Mouse (Mus musculus): ENCODE results near the gene Fbxo10. TPM values are rescaled to one million over a fixed set of nuclear protein-coding genes. Genes with fewer than 3 reads are reported as not detected.

Fbxo10 gene
- 18.1 and 23.2 TPM in 2 replicates for polyA plus RNA-seq (2015; fragmentation: Nextera tagmentation; extraction: Ambion mirVana)

DNA sequence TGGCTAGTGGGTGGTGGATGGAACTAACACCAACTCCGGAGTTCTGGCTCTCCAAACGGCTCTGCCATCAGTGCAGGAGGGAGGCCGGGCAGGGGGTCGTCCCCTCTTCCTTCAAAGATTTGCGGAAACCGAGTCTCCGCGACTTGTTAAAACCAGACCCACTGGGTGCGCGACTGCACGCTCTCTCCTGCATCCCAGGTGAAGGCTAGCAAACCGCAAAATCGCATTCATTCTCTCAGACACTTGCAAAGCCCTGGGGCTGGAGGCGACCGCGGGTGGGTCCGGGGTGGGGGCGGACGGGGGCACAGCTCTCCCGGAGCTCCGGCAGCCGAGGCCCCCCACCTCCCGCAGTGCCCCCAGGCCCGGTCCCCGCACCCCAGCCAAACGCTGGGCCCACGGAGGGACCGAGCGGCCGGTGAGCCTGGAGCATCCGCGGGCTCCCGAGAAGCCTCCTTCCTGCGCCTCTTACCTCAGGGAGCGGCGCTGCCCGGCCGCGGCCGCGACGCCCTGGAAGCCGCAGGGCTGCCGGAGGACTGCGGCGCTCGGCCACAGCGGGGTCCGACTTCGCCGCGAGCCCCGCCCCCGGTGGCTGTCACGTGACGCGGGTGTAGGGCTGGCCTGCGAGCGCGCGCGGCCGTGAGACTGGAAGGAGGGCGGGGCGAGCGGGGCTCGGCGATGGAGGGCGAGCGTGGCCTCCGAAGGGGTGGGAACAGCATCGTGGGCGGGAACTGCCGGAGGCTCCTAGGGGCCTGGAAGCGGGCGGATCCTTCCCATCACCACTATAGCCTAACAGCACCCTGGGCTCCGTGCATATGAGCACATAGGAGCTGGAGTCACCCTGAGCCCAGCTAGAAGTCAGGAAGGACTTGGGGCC is at the start of gene Fbxo10:
Gene Fbxo10 (minus strand): TSS at position 584 of the 874 bp plus-strand sequence.
- H3K36me3 ChIP-seq: no peaks in the 10 kb centered on the region
- peak; percentile 93 for ATAC-seq (replicated peaks; ENCODE audit: insufficient number of reproducible peaks, insufficient read depth, low FRiP score, low read depth)
- peak within 1 kb of the TSS; percentile 89 for H3K27ac ChIP-seq
- H3K4me2 ChIP-seq: peak within 1 kb of the TSS; percentile 91
- H3K4me3 ChIP-seq: peak within 1 kb of the TSS; percentile 98
- under 1% methylated on average over 77 of the region's 77 CpGs for WGBS
- peak within 1 kb of the TSS; percentile 99 for H3K9ac ChIP-seq
- no peaks in the 10 kb centered on the region for H3K9me3 ChIP-seq (replicated peaks)
- peaks cover 22% of the 10 kb centered on the region for H3K4me1 ChIP-seq (replicated peaks)
- no peaks in the 10 kb centered on the region for H3K27me3 ChIP-seq

DNA sequence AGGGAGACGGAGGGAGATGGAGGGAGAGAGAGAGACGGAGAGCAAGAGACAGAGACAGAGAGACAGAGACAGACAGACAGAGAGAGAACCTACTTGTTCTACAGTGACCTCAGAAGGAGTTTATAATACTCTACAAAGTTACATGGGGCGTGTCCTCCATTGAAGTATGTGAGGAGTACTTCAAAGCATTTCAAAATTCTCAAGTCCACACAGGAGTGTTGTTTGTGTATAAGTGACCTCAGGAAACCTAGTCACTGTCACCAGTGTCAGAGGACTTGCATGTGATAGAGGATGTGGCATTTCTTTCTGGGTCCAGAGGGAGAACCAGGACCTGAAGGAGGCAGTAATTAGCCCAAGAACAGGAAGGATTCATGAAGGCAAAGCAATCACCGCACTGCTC is 46.6 kb upstream of the Fbxo10 start:
- no peak overlapping the region for H3K27ac ChIP-seq
- no peak overlapping the region for H3K9ac ChIP-seq
- no peaks in the 10 kb centered on the region for H3K36me3 ChIP-seq
- peaks cover 3% of the 10 kb centered on the region; the same call in 1 of the 2 replicates for H3K4me1 ChIP-seq (replicated peaks)
- no peaks in the 10 kb centered on the region for H3K9me3 ChIP-seq (replicated peaks)
- H3K4me3 ChIP-seq: no peak overlapping the region
- H3K4me2 ChIP-seq: no peak overlapping the region
- ATAC-seq (replicated peaks; ENCODE audit: insufficient number of reproducible peaks, insufficient read depth, low FRiP score, low read depth): no peak
- no peaks in the 10 kb centered on the region for H3K27me3 ChIP-seq
- 67% methylated on average over 4 of the region's 4 CpGs for WGBS

DNA sequence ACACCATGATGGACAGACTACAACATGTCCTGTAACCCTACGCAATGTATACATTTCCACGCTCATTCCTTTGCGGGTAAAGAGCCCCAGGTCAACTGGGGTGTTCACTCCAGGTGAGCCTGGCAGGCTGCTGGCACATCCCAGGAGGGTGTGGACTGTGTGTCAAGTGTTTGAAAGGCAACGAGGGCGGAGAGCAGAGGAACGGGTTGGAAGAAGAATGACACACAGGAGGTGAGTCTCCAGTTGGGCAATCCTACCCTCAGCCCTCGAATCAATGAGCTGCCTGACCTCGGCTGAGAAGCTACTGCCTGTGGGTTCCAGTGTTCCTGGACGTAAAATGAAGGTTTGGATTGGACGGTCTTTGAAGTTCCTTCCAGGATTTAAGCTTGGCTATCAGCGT is 36.9 kb upstream of the Fbxo10 start:
- H3K27me3 ChIP-seq: no peaks in the 10 kb centered on the region

DNA sequence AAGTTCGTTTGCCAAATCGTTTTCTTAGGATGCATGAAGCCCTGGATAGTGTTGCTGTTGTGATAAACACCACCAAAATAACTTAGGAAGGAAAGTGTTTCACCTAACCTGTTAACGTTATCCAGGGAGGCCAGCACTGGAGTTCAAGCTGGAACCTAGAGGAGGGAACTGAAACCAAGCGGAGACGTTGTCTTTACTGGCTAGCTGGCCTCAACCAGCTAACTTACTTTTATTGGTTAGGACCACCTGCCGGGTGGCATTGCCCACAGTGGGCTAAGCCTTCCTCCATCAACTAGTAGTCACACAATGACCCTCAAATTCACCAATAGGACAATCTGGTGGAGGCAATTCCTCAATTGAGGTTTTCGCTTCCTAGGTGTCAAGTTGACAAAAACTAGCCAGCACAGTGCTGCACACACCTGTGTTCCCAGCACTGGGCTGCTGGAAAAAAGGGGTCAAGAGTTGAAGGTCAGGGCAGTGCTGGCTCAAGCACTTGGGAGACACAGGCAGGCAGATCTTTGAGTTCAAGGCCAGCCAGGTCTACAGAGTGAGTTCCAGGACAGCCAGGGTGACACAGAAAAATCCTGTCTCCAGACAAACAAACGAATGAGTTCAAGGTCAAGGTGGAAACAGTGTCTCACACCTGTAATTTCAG is 24.2 kb upstream of the Fbxo10 start:
- ATAC-seq (replicated peaks; ENCODE audit: insufficient number of reproducible peaks, insufficient read depth, low FRiP score, low read depth): no peak
- WGBS: 63% methylated on average over 8 of the region's 8 CpGs
- peaks cover 21% of the 10 kb centered on the region for H3K36me3 ChIP-seq
- no peaks in the 10 kb centered on the region for H3K27me3 ChIP-seq
- peak overlapping the region; percentile 99; the same call in 1 of the 2 replicates for H3K4me3 ChIP-seq
- no peaks in the 10 kb centered on the region for H3K9me3 ChIP-seq (replicated peaks)
- no peak overlapping the region for H3K27ac ChIP-seq
- peak overlapping the region; percentile 78 for H3K4me2 ChIP-seq
- H3K4me1 ChIP-seq (replicated peaks): peaks cover 18% of the 10 kb centered on the region
- H3K9ac ChIP-seq: no peak overlapping the region

More for the DNA sequence above, 36.9 kb upstream of the Fbxo10 start:
- Histone ChIP-seq H3K9ac (no peak overlapping the region), H3K9me3 (replicated peaks) (no peaks in the 10 kb centered on the region), H3K4me3 (no peak overlapping the region), H3K27ac (no peak overlapping the region), H3K4me2 (no peak overlapping the region), H3K36me3 (no peaks in the 10 kb centered on the region), H3K4me1 (replicated peaks) (no peaks in the 10 kb centered on the region)
- 81% methylated on average over 11 of the region's 11 CpGs for WGBS
- ATAC-seq (replicated peaks; ENCODE audit: insufficient number of reproducible peaks, insufficient read depth, low FRiP score, low read depth): no peak

DNA sequence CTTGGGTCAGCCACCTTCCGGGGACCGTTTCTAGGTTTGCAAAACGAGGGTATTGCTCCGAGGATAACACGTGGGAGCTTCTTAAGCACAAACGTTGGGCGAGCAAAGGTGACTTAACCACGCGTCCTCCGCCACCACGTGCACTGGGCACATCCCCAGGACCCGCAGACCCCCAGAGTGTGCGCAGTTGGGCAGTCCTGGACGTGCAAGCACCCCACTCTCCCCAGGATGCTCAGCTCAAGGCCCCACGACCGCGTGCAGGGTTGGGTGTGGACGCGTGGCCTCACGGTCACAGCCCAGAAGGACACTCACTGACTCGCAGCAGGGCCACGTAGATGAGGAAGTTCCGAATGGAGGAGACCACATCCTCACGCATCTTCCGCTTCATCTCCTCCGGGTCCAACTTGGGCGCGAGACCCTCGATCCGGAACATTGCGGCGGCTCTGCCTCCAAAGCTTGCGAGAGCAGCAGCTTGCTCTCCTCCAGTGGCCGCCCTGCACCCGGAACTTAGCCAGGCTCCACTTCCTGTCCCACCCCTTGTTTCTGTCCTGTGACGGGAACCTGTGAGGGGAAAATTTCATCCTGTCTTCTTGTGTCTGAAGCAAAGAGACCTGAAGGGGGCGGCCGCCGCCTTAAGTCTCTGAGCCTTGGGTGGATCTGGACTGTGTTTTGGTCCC is 23.3 kb upstream of the Fbxo10 start, which contains the start of gene Tomm5:
Gene Tomm5 (minus strand): TSS at position 514 of the 677 bp plus-strand sequence.
- H3K27ac ChIP-seq: peak within 1 kb of the TSS; percentile 77
- no peaks in the 10 kb centered on the region for H3K9me3 ChIP-seq (replicated peaks)
- no peaks in the 10 kb centered on the region for H3K27me3 ChIP-seq
- ATAC-seq (replicated peaks; ENCODE audit: insufficient number of reproducible peaks, insufficient read depth, low FRiP score, low read depth): peak; percentile 94
- peak within 1 kb of the TSS; percentile 99 for H3K4me3 ChIP-seq
- peaks cover 18% of the 10 kb centered on the region for H3K4me1 ChIP-seq (replicated peaks)
- peak within 1 kb of the TSS; percentile 78 for H3K4me2 ChIP-seq
- peak within 1 kb of the TSS; percentile 98 for H3K9ac ChIP-seq
- peaks cover 29% of the 10 kb centered on the region for H3K36me3 ChIP-seq
- under 1% methylated on average over 39 of the region's 39 CpGs for WGBS

DNA sequence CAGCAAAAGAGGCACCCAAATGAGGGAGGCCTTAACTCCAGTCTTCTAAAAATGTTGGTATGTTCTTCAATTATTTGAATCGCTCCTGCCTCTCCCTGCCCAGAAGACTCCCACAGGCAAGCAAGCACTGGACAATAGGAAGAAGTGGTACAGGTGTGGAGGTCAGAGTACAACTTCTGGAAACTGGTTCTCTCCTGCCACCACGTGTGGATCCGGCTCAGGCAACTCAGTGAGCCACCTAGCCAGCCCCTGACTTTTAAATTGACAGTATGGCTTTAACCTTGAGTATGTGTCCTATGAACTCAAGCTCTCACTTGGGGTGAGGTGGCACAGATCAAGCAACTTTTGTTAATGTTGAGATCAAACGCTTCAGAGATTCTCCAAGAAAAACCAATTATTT is 22.7 kb upstream of the Fbxo10 start:
- no peak for ATAC-seq (replicated peaks; ENCODE audit: insufficient number of reproducible peaks, insufficient read depth, low FRiP score, low read depth)
- 5% methylated on average over 4 of the region's 4 CpGs for WGBS

DNA sequence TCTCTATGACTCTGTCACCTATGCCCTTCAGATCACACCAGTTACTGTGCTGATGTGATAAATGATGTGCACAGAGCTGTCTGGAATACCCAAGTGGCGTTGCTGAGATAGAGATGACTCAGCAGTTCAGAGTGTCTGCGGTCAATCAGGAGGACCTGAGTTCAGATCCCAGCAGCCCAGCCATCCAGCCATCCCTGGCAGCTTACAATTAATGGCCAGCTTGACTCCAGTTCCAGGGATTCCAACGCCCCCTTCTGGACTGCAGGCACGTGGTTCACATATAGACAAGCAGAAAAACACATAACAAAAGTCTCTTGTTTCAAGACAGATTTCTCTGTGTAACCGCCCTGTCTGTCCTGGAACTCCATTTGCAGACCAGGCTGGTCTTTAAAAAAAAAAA is 22.0 kb upstream of the Fbxo10 start:
- 75% methylated on average over 5 of the region's 5 CpGs for WGBS
- Histone ChIP-seq H3K4me2 (peak overlapping the region; percentile 78), H3K27ac (no peak overlapping the region), H3K9ac (peak overlapping the region; percentile 98; the same call in 1 of the 2 replicates), H3K4me3 (peak overlapping the region; percentile 99), H3K4me1 (replicated peaks) (peaks cover 18% of the 10 kb centered on the region), H3K9me3 (replicated peaks) (no peaks in the 10 kb centered on the region), H3K27me3 (no peaks in the 10 kb centered on the region), H3K36me3 (peaks cover 36% of the 10 kb centered on the region)
- no peak for ATAC-seq (replicated peaks; ENCODE audit: insufficient number of reproducible peaks, insufficient read depth, low FRiP score, low read depth)

More for the DNA sequence above, 22.7 kb upstream of the Fbxo10 start:
- H3K36me3 ChIP-seq: peaks cover 35% of the 10 kb centered on the region
- no peaks in the 10 kb centered on the region for H3K27me3 ChIP-seq
- H3K4me1 ChIP-seq (replicated peaks): peaks cover 18% of the 10 kb centered on the region
- H3K9ac ChIP-seq: peak overlapping the region; percentile 98
- peak overlapping the region; percentile 99 for H3K4me3 ChIP-seq
- no peaks in the 10 kb centered on the region for H3K9me3 ChIP-seq (replicated peaks)
- peak overlapping the region; percentile 78 for H3K4me2 ChIP-seq
- peak overlapping the region; percentile 77 for H3K27ac ChIP-seq

DNA sequence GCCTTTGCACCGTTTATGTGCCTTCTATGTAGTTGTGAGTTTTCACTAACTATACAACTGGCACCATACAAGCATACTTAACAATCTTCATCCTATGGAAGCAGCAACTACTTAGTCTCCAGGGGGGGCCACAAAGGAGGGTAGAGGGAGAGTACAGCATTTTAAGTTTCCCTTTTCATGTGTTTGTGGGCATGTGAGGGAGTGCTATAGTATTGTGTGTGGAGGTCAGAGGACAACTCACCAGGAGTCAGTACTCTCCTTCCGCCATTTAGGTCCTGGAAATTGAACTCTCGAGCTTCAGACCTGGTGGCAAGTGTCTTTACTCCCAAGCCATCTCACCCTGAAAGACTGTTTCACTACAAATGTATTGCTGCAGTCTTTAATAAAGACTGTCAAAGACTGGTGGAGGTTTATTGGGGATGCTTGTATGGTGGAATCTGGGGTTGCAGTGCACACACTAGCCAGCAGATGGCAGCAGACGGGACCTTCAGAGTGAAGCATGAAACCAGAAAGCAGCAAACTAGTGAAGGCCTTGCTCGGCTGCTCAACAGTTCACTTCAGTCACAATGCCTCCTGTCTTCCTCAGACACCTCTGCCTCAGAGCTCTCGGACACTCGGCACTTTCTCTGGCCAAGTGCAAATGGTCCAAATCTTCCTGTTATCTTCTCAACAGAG is 12.9 kb upstream of the Fbxo10 start:
- Histone ChIP-seq H3K36me3 (peaks cover 3% of the 10 kb centered on the region; the same call in 1 of the 2 replicates), H3K4me2 (no peak overlapping the region), H3K27ac (no peak overlapping the region), H3K4me3 (no peak overlapping the region), H3K4me1 (replicated peaks) (no peaks in the 10 kb centered on the region), H3K9me3 (replicated peaks) (no peaks in the 10 kb centered on the region), H3K27me3 (no peaks in the 10 kb centered on the region), H3K9ac (no peak overlapping the region)
- no peak for ATAC-seq (replicated peaks; ENCODE audit: insufficient number of reproducible peaks, insufficient read depth, low FRiP score, low read depth)
- WGBS: 23% methylated on average over 7 of the region's 7 CpGs

DNA sequence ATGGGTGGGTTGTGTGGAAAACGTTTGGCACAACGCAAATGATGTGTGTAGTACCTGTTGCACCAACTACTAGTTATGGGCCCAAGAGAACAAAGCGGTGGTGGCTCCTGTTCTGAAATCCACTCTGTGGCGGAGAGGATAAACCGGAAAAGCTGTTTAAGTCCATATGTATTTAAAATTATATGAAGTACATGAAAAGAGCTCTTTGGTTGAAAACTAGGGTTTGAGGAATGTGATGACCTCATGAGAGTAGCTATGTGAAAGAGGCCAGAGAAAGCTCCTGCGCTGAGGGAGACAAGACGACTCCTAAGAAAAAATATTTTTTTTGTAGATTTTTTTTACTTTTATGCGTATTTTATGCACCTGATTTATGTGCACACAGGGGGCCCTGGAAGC is 489 bp upstream of the Fbxo10 start:
- no peak for ATAC-seq (replicated peaks; ENCODE audit: insufficient number of reproducible peaks, insufficient read depth, low FRiP score, low read depth)
- Histone ChIP-seq H3K4me1 (replicated peaks) (peaks cover 22% of the 10 kb centered on the region), H3K9ac (0 out of 2 replicates have a peak overlapping the region, but pooled peaks have one; percentile 31), H3K9me3 (replicated peaks) (no peaks in the 10 kb centered on the region), H3K27ac (peak overlapping the region; percentile 80), H3K4me3 (peak overlapping the region; percentile 98), H3K36me3 (no peaks in the 10 kb centered on the region), H3K4me2 (peak overlapping the region; percentile 91), H3K27me3 (no peaks in the 10 kb centered on the region)
- WGBS: 38% methylated on average over 8 of the region's 8 CpGs

DNA sequence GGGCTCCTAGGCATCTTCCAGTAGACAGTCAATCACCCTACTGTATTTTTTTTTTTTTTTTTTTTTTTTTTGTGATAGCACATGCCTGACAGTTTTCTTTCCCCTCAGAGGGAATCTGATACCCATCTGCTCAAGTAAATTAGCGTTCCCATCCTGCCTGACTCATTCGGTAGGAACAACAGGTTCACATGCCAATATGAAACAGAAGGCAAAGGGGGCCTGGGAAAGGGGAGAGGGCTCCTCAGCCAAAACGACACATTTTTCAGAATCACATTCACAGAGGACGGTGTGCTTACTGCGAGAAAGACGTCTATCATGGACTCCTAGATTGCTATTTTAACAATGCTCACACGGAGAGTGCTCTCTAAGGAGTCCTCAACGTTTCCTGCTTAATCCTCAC is 917 bp downstream of the Fbxo10 start:
- H3K4me2 ChIP-seq: peak overlapping the region; percentile 91
- H3K4me1 ChIP-seq (replicated peaks): peaks cover 22% of the 10 kb centered on the region
- H3K36me3 ChIP-seq: peaks cover 4% of the 10 kb centered on the region; the same call in 1 of the 2 replicates
- H3K27me3 ChIP-seq: no peaks in the 10 kb centered on the region
- peak overlapping the region; percentile 98 for H3K4me3 ChIP-seq
- WGBS: 2% methylated on average over 8 of the region's 8 CpGs
- peak overlapping the region; percentile 99 for H3K9ac ChIP-seq
- H3K9me3 ChIP-seq (replicated peaks): no peaks in the 10 kb centered on the region
- peak overlapping the region; percentile 89 for H3K27ac ChIP-seq
- ATAC-seq (replicated peaks; ENCODE audit: insufficient number of reproducible peaks, insufficient read depth, low FRiP score, low read depth): no peak
